Mouse (Mus musculus) myocyte (in vitro differentiated cells): Measurements from ENCODE around the gene Fam78a. TPM values are rescaled to one million over a fixed set of nuclear protein-coding genes. Genes with fewer than 3 reads are reported as not detected.
A peak's percentile ranks its signal among the peaks of the same experiment; 100 is the strongest.

Experiments used
- H3K27me3 ChIP-seq: one replicate; pipeline ENCODE4 v1.6.1; 2011; ENCODE audit not compliant: control insufficient read depth, insufficient read depth, insufficient read length
- H3K36me3 ChIP-seq: one replicate; pipeline ENCODE4 v1.6.1; 2011; ENCODE audit not compliant: control insufficient read depth, insufficient read depth
- H3K4me2 ChIP-seq: one replicate; pipeline ENCODE4 v1.6.1; 2011; ENCODE audit warnings: low read depth, control low read depth
- H3K4me3 ChIP-seq: one replicate; pipeline ENCODE4 v1.5.1; 2011; ENCODE audit warnings: mild to moderate bottlenecking, control low read depth, moderate library complexity
- H3K79me2 ChIP-seq: one replicate; pipeline ENCODE4 v1.6.1; 2011; ENCODE audit not compliant: control insufficient read depth, insufficient read depth
- H3ac ChIP-seq: one replicate; pipeline ENCODE4 v1.6.1; 2011; ENCODE audit not compliant: control insufficient read depth, insufficient read length
- CEBPB ChIP-seq: IDR thresholded peaks from 2 replicates; pipeline ENCODE4 v1.6.1; 2011; ENCODE audit warnings: mild to moderate bottlenecking, moderate library complexity; ENCODE audit not compliant: poor library complexity, insufficient read depth, severe bottlenecking
- E2F4 ChIP-seq: IDR thresholded peaks from one replicate; pipeline ENCODE4 v1.6.1; 2011; ENCODE audit warnings: mild to moderate bottlenecking, control low read depth, moderate library complexity; ENCODE audit not compliant: insufficient read depth
- MAX ChIP-seq: IDR thresholded peaks from one replicate; pipeline ENCODE4 v1.6.1; 2011; ENCODE audit warnings: low read depth, mild to moderate bottlenecking, control low read depth
- MYOD1 ChIP-seq, 3 experiments: IDR thresholded peaks; one replicate each; pipeline ENCODE4 v1.6.1; 2011; ENCODE audit warnings: control low read depth in 2 of 3, low read depth in 2 of 3, mild to moderate bottlenecking in 2 of 3, moderate library complexity in 1 of 3; ENCODE audit not compliant: insufficient read length in 2 of 3, control insufficient read depth in 1 of 3
- MYOG ChIP-seq, 3 experiments: IDR thresholded peaks; one replicate each; pipeline ENCODE4 v1.6.1; 2011; ENCODE audit warnings: control low read depth in 2 of 3, low read depth in 2 of 3, mild to moderate bottlenecking in 2 of 3; ENCODE audit not compliant: insufficient read length in 2 of 3, control insufficient read depth in 1 of 3, insufficient read depth in 1 of 3
- POLR2A ChIP-seq: IDR thresholded peaks from one replicate; pipeline ENCODE4 v1.6.1; 2011; ENCODE audit warnings: low read depth, mild to moderate bottlenecking, control low read depth, moderate library complexity; ENCODE audit not compliant: insufficient read length
- POLR2AphosphoS2 ChIP-seq: IDR thresholded peaks from one replicate; pipeline ENCODE4 v1.6.1; 2011; ENCODE audit warnings: low read depth, control low read depth; ENCODE audit not compliant: insufficient read length
- REST ChIP-seq: IDR thresholded peaks from one replicate; pipeline ENCODE4 v1.6.1; 2011; ENCODE audit warnings: mild to moderate bottlenecking, control low read depth, moderate library complexity; ENCODE audit not compliant: insufficient read depth, insufficient read length
- SRF ChIP-seq: IDR thresholded peaks from one replicate; pipeline ENCODE4 v1.6.1; 2011; ENCODE audit warnings: low read depth; ENCODE audit not compliant: control insufficient read depth, insufficient read length
- TCF12 ChIP-seq: IDR thresholded peaks from one replicate; pipeline ENCODE4 v1.6.1; 2011; ENCODE audit warnings: mild to moderate bottlenecking, control low read depth; ENCODE audit not compliant: poor library complexity, insufficient read depth, severe bottlenecking
- TCF3 ChIP-seq: IDR thresholded peaks from one replicate; pipeline ENCODE4 v1.6.1; 2011; ENCODE audit warnings: low read depth, control low read depth; ENCODE audit not compliant: insufficient read length
- USF1 ChIP-seq: IDR thresholded peaks from one replicate; pipeline ENCODE4 v1.6.1; 2011; ENCODE audit warnings: low read depth, mild to moderate bottlenecking, control low read depth, moderate library complexity
- polyA plus RNA-seq: library from polyadenylated mRNA; unstranded; fragments of >200 nt; fragmentation: generic; extraction: Trizol; gene quantifications from one replicate; pipeline ENCODE4 v1.2.1, GENCODE M21; 2012; ENCODE audit warnings: missing spikeins

Gene Fam78a
- polyA plus RNA-seq, 1 experiment: 4.7 TPM

DNA sequence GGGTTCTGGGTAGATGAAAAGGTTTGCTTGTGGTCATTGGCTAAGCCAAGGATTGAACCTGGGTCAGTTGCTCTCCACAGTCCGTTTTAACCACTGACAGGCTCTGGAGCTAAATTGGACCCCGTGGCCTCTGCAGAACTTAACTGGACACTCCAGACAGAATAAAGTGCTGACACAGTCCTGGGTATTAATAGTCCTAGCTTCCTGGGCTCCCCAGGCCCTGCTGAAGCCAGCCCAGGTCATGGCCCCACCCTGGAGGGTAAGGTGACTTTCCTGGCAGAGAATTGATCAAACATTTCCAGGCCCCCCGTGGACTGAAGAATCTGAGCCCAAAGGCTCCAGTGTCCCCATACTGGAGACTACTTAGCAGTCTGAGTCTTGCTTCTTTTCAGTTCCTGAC, 7.3 kb upstream of the Fam78a start:
- H3K4me3 ChIP-seq: no peak overlapping the region
- H3K36me3 ChIP-seq: no peaks in the 10 kb centered on the region
- H3K4me2 ChIP-seq: no peak overlapping the region
- H3ac ChIP-seq: no peak overlapping the region
- H3K27me3 ChIP-seq: peaks cover 11% of the 10 kb centered on the region
- no peaks in the 10 kb centered on the region for H3K79me2 ChIP-seq
- TF ChIP-seq CEBPB: no peak
- TF ChIP-seq E2F4: no peak
- TF ChIP-seq POLR2A: no peak
- no peak for TF ChIP-seq POLR2AphosphoS2
- no peak for TF ChIP-seq USF1
- no peak for TF ChIP-seq MYOG (IDR thresholded peaks at IDR 0.05; ENCODE audit: control insufficient read depth in 1 of 3, insufficient read depth in 1 of 3, insufficient read length in 2 of 3, low read depth in 2 of 3)
- no peak for TF ChIP-seq SRF
- TF ChIP-seq MAX: no peak
- TF ChIP-seq TCF12: no peak
- no peak for TF ChIP-seq TCF3
- no peak for TF ChIP-seq MYOD1 (IDR thresholded peaks at IDR 0.05; ENCODE audit: control insufficient read depth in 1 of 3, insufficient read length in 2 of 3, low read depth in 2 of 3)
- no peak for TF ChIP-seq REST

DNA sequence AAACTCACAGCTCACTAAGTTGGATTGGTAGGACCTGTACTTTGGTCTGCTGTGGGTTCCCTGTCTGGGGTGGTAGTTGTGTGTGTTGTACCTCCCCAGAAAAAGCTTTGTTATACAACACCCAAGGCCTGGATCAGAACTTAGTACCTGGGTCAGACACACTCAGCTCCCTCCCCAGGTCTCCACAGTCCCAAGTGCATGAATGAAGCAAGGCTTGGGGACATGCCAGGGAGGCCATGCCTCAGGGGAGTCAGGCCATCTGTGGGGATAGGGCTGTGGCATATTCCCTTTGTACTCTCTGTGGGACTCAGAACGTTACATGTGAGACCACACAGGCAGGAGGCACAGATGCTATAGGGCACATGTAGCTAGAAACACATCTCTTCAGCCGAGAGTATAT, 5.5 kb upstream of the Fam78a start:
- peaks cover 23% of the 10 kb centered on the region for H3K27me3 ChIP-seq
- no peak overlapping the region for H3ac ChIP-seq
- no peak for TF ChIP-seq MYOG (IDR thresholded peaks at IDR 0.05; ENCODE audit: control insufficient read depth in 1 of 3, insufficient read depth in 1 of 3, insufficient read length in 2 of 3, low read depth in 2 of 3)
- no peak for TF ChIP-seq CEBPB
- TF ChIP-seq SRF: no peak
- TF ChIP-seq MYOD1 (IDR thresholded peaks at IDR 0.05; ENCODE audit: control insufficient read depth in 1 of 3, insufficient read length in 2 of 3, low read depth in 2 of 3): no peak
- no peak for TF ChIP-seq TCF3
- no peak for TF ChIP-seq USF1
- TF ChIP-seq REST: no peak
- no peak overlapping the region for H3K4me2 ChIP-seq
- H3K79me2 ChIP-seq: no peaks in the 10 kb centered on the region
- H3K4me3 ChIP-seq: no peak overlapping the region
- no peaks in the 10 kb centered on the region for H3K36me3 ChIP-seq

DNA sequence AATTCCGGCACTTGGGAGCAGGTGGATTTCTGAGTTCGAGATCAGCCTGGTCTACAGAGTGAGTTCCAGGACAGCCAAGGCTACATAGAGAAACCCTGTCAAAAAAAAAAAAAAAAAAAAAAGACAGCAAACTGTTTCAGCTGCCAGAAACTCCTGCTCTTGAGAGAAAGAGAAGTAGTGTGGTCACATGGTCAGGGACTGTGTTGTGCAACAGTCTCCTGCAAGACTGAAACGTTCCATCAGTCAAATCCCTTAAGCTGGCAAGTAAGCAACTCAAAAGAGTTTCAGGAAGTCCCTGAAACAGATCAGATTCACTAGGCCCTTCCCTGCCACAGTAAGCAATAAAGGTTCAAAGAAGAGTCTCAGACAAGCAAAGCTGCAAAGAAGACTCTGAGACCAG, 4.9 kb upstream of the Fam78a start:
- TF ChIP-seq USF1 (peak; percentile 22), TCF3 (no peak)
- Histone ChIP-seq H3K4me3 (no peak overlapping the region), H3K79me2 (no peaks in the 10 kb centered on the region), H3ac (no peak overlapping the region), H3K4me2 (no peak overlapping the region), H3K27me3 (peaks cover 29% of the 10 kb centered on the region), H3K36me3 (no peaks in the 10 kb centered on the region)

DNA sequence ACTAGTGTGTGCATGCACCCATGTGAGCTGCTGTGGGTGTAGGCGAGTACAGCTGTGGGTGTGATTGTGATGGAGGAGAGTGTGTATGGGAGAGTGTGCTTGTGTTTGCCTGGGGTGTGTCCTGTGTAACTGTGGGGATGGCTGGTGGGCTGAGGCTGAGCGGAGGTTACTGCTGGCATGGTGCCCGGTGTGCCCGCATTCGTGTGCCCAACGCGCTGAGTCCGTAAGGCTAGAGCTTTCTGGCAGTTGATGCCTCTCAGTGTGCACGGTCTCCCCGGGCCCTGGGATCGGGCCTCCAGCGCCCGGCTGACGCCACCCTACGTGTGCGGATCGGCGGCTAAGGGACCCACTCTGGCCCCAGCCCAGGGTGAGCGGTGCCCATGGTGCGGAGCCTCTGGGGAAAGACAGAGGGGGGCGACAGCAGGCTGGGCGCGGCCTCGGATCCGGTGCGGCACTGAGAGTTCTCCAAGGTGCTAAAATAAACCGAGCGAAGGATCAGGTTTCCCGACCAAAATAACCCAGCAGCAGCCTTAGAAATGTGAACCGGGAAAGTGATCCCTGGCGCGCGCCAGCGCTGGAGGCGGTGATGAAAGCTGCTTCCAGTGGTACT, 3.8 kb upstream of the Fam78a start:
- Histone ChIP-seq H3K27me3 (peaks cover 40% of the 10 kb centered on the region), H3K79me2 (no peaks in the 10 kb centered on the region), H3ac (no peak overlapping the region), H3K4me3 (no peak overlapping the region), H3K4me2 (peak overlapping the region; percentile 32), H3K36me3 (no peaks in the 10 kb centered on the region)
- TF ChIP-seq TCF12 (no peak), SRF (no peak), REST (peak; percentile 16), MYOG (IDR thresholded peaks at IDR 0.05; ENCODE audit: control insufficient read depth in 1 of 3, insufficient read depth in 1 of 3, insufficient read length in 2 of 3, low read depth in 2 of 3) (peak in 1 of 3 experiments; percentile 6), MYOD1 (IDR thresholded peaks at IDR 0.05; ENCODE audit: control insufficient read depth in 1 of 3, insufficient read length in 2 of 3, low read depth in 2 of 3) (peak in 1 of 3 experiments; percentile 24), CEBPB (no peak), POLR2A (no peak)

DNA sequence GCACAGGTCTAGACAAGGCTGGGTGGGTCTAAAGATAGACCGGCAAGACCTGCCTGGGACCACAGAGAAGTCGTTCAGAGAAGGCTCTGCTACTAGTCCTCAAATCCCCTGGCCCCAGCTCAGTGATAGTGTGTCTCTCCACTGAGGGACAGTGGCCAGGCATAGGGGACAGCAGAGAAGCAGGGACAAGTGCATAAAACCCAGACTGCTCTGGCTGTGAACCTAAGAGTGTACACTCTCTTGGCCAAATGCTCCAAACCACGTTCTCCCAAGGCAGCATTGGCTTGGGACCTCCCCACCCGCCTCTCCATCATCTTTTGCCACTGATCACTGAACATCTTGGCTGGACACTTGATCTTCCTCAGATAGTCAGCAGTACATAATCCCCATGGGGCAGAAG, 2.9 kb upstream of the Fam78a start:
- peaks cover 47% of the 10 kb centered on the region for H3K27me3 ChIP-seq
- H3K4me2 ChIP-seq: no peak overlapping the region
- no peaks in the 10 kb centered on the region for H3K36me3 ChIP-seq
- no peak overlapping the region for H3ac ChIP-seq
- TF ChIP-seq MYOD1 (IDR thresholded peaks at IDR 0.05; ENCODE audit: control insufficient read depth in 1 of 3, insufficient read length in 2 of 3, low read depth in 2 of 3): no peak
- no peak for TF ChIP-seq MYOG (IDR thresholded peaks at IDR 0.05; ENCODE audit: control insufficient read depth in 1 of 3, insufficient read depth in 1 of 3, insufficient read length in 2 of 3, low read depth in 2 of 3)
- no peaks in the 10 kb centered on the region for H3K79me2 ChIP-seq
- H3K4me3 ChIP-seq: no peak overlapping the region

DNA sequence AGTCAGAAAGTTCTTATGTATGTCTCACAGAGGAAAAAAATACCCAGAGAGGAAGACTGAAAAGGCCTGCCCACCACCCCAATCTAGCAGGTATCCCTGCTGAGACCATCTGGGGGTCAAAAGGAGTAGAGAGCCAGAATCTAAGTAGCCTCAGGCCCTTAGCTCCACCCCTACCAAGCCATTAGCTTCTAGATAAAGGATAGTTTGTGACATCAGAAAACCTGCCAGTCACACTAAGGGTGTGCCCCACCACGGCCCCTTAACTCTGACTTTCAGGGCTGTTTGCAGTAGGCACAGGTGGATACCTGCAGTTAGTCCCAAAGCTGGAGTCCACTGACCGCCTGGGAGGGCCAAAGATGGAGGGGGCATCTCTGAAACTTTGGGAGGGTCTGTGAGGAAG, 574 bp upstream of the Fam78a start:
- H3K36me3 ChIP-seq: no peaks in the 10 kb centered on the region
- H3K4me3 ChIP-seq: no peak overlapping the region
- no peak overlapping the region for H3ac ChIP-seq
- TF ChIP-seq MAX (no peak), CEBPB (no peak), POLR2AphosphoS2 (no peak), TCF3 (no peak), SRF (no peak), REST (no peak), E2F4 (no peak), MYOG (IDR thresholded peaks at IDR 0.05; ENCODE audit: control insufficient read depth in 1 of 3, insufficient read depth in 1 of 3, insufficient read length in 2 of 3, low read depth in 2 of 3) (no peak), USF1 (no peak), TCF12 (no peak), MYOD1 (IDR thresholded peaks at IDR 0.05; ENCODE audit: control insufficient read depth in 1 of 3, insufficient read length in 2 of 3, low read depth in 2 of 3) (no peak)
- no peak overlapping the region for H3K4me2 ChIP-seq
- peaks cover 59% of the 10 kb centered on the region for H3K27me3 ChIP-seq
- no peaks in the 10 kb centered on the region for H3K79me2 ChIP-seq
